Mouse (Mus musculus) kidney, adult 11 months (tissue): ENCODE results near the gene Lmo2.
"Not testable (repeated sequence)": the region's sequence is repeated elsewhere in the genome, so short reads cannot be mapped to it uniquely, and the experiment has no call there.

Experiments
- DNase-seq: peaks from one replicate; pipeline ENCODE4 v3.0.0; 2022

Gene Lmo2

DNA sequence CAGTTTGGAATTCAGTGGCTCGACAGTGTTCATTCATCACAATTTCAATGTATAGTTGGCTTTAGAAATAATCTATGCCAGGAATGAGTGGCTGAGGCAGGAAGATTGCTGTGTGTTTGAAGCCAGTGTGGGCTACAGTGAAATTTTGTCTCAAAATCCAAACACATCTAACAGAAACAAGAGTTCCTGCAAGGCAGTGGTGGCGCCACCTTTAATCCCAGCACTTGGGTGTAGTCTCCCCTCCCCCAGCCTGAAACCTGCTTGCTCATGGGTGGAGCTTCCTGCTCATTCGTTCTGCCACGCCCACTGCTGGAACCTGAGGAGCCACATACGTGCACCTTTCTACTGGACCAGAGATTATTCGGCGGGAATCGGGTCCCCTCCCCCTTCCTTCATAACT lies 29.8 kb downstream of the Lmo2 start:
- not testable (repeated sequence) for DNase-seq

DNA sequence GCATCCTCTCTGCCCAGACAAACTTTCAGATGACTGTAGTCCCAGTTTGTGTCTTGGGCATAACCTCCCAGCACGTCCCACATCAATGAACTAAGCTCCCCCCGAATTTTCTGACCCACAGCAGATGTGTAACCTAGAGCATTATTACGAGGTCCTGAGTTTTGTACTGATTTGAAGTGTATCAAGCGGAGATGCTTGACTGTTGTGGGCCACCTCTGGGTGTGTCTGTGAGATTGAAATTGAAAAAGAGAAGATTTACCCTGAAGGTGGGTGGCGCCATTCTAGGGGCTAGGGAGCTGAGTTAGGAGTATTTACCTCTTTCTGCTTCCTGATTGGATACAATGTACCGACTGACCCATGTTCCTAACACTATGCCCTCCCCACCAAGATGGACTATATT lies 31.9 kb downstream of the Lmo2 start:
- DNase-seq = no peak

GRCm38 (mm10) chr2:103991303-103991702 lies 33.5 kb downstream of the Lmo2 start:
- no peak for DNase-seq

DNA sequence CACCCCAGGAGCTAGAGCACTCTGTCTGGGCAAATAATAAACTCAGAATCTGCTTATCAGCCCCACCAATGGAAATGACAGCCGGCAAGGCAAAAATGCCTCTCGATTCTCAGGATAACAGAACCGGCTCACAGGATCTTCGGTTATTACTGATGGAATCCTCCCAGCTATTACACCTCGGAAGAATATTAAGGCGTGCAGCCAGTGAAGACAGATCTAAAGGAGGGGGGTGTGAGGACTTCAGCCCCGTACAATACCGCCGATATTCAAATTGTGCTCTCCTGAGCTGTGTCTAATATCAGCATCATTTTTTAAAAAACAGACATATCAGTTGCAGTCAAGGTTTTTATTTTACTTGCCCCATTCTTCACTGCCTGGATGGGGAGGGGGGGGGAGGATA lies 34.4 kb downstream of the Lmo2 start:
- DNase-seq = no peak

DNA sequence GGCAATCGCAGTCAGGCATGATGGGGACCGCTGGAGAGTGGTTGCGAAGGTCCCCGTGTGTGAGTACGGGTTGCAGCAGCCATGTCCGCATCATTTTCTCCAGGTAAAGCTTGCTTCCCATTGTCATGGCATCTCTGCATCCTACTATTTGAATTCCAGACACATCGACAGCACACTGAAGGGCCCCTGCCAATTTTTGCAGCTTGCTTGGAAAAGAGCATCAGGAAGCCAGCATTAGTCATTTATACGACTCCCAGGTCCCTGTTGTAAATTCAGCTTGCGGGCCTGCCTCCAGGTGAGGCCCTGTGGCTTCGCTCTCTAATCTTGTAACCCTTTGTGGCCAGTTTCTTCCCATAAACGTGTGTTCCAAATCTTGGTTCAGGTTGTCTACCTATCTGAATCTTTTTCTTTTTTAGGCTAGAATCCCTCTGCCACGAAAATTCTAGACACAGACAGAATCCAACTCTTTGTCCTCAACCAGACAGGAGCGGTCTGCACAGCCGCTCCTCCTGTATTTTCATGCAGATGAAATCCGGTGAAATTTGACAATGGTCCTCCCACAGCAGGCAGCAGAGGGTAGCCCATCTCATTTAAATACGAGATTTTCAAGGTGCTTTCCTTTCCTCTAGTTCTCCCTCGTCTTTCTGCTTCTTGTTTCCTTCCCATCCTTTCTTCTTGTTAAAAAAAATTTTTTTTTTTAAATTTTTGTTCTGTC lies 35.0 kb downstream of the Lmo2 start:
- no peak for DNase-seq

DNA sequence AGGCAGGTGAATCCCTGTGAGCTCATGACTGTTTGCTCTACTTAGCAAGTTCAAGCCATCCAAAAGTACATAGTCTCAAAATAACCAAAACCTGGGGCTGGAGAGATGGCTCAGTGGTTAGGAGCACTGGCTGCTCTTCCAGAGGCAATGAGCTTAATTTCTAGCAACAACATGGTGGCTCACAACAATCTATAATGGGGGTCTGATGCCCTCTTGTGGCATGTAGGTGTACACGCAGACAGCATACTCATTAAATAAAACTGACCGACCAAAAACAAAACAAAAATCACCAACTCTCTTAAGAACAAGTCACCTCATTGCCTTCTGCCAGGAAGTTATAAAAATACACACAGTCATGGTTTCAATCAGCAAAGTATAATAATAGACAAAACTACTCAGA lies 43.3 kb downstream of the Lmo2 start:
- DNase-seq = no peak

DNA sequence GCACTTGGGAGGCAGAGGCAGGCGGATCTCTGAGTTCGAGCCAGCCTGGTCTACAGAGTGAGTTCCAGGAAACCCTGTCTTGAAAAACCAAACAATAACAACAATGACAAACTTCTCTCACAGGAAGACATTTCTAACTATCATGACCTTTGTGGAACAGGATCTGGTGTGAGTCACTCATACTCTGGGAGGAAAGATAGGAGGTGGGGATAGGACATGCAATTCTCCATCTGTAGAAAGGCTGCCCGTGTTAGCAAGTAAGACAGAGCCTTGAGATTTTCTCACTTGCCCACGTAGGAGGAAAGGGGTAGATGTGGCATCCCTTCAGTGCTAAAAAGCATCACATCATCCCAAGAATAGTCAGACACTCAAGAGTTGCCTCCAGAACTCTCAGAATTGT lies 44.1 kb downstream of the Lmo2 start:
- no peak for DNase-seq

DNA sequence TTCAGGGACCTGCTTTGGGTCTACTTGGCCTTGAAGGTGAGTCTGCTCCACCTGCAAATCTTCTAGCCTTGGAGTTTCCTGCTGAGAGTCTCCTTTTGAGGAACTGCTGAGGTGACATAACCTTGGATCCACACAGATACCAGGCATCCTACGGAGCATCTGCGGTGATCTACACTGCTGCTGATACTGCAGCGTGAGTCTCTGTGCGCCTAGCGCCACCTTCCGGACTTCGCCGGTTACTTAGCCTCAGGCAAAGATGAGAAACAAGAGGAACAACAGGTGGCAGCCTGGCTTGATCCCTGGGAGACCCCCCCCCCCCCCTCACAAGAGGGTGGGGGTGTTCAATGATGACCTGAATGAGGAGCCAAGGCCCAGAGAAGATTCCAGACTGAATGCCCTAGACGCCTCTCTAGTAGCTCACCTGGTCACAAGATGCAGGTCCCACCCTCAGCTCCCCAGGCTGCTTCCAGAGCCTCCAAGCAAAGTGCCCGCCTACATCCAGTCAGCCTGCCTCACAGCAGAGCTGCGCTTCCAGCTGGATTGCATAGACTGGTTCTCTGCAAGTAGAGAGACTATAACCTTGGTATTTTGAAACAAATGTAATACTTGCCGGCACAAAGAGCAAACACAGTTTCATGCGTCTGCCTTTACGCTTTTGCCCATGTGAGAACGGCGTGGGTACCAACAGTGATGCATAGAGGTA lies 45.1 kb downstream of the Lmo2 start:
- no peak for DNase-seq

DNA sequence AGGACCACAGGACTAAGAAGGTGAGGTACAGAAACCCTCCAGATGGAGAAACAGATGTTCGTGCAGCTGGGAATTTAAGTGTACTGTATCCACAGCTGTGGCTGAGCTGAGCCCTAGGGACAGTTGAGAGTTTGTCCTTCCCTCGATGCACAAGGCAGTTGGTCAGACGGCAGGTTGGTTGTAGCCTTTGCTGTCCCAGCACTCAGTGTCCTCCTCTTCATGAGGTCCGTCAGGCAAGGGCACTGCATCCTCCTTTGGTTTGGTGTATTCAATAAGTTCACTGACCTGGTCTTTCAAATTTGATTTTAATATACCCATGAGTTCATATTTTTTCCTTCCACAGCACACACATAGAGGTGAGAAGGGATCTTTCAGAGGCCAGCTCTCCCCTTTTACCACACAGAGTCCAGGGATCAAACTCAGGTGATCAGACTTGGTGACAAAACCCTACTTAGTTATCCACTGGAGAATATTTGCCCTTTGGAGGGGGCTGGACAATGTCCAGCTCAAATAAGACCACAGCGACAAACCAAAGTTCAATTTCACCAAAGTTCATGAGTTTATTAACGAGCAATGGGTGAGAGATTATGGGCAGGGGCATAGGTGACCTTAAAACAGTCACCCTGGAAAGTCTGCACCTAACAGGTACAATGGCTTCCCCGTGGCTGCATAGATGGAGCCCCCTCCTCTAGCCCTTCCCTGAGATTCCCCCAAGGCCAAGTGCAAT lies 50.2 kb downstream of the Lmo2 start:
- no peak for DNase-seq

DNA sequence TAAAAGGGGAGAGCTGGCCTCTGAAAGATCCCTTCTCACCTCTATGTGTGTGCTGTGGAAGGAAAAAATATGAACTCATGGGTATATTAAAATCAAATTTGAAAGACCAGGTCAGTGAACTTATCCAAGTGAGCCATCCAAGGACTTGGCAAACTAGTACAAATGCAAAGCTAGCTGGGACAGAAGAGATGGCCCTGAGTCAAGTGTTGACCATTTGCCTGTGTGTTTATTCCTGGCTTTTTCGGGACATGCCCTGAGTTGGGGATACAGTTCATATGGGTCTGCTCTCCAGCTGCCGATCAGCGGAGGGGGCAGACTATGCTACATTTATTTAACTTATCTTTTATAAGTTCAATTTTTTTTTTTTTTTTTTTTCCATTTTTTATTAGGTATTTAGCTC lies 51.1 kb downstream of the Lmo2 start:
- DNase-seq = not testable (repeated sequence)

DNA sequence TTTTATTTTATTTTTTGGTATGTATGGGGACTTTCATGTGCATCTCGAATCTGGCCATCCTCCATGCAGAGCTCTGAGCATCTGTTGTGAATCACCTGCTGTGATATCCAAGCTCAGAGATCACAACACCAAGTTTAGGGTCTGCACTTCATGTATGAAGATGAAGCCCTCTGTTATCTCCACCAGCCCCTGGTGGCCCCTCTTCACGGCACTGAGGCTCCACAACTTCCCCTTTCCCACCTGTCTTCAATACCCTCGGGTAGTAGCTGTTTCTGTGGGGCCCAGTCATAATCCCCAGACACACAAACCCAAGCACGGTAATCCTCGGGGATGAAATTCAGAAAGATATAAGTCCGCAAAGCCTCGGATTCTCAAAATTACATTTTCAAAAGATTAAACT lies 65.3 kb downstream of the Lmo2 start:
- DNase-seq = no peak

DNA sequence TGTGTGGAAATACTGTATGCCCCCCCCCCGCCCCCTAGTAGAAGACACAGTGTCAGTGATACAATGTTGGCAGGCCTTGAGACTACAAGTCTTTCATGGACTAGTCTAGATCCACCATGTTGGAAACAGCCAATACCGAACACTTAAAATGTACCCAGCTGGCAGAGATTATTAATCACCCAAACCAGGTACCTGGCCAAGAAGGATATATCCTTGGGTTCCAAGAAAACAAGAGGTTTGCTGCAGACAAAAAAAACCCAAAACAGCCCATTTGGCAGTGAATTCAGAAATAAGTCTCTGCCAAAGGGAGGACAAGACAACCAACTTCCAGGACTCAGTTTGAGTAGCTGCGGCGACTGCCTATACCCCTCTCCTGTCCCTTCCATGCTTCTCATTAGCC lies 66.9 kb downstream of the Lmo2 start:
- DNase-seq = no peak

- peak; percentile 90 for DNase-seq
Measured at GRCm38 (mm10) chr2:104027458-104028138, 69.8 kb downstream of the Lmo2 start, which contains the start of gene Fbxo3. Gene Fbxo3 (plus strand): TSS chr2:104027721.

DNA sequence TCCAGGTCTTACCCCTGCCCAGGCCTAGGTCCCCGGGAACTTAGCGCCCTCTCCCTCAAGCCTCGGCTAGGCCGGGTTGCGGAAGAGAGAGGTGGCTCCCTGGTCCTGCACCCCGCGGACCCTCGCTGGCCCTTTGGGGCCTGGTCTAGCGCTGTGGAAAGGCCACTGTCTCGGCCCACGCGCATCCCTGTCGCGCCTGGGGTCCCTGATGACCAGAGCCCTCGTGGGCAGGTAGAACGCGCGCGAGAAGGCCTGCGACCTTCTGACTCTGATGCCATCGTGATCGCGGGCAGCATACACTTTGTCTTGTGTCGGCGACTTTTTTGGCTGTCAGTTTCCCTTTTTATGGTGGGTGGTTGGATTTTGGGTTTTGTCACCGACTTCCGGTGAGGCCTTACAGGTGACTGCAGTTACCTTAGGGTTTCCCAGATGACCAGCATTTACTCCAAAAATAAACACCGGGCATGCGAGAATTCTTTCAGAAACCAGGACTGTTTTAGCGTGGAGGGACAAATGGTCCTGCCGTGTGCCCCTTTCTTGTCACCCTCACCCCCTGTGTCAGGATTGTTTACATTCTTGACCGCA lies 70.4 kb downstream of the Lmo2 start, which contains the start of gene 4931422A03Rik:
Gene 4931422A03Rik, minus strand, starts transcription at position 223 of the 585 bp plus-strand sequence.
- DNase-seq = no peak

DNA sequence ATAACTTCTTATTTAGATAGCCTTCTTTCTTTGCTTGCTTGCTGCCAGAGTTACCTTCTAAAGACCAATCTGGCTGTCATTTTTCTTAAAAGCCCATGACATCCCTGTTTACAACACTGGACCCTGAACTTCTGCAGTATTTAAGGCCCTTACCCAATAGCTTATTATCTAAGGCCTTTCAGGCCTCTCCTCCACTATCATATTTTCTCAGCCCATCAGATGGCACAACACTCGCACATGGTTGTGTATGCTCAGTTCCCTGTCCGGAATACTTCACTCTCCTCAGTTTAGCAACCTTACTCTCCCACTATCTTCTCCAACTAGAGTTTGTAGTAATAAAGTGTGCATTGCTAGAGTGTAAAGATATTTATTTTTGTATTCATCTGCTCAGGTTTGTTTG lies 71.3 kb downstream of the Lmo2 start:
- no peak for DNase-seq

- DNase-seq = no peak
Measured at GRCm38 (mm10) chr2:104030381-104030780, 72.6 kb downstream of the Lmo2 start.
